Comparison of ENCODE assay signal across 12 mouse cellular contexts in genomic region chr9:106254001-106254400, GRCm38 (mm10). TPM values are rescaled to one million over a fixed set of nuclear protein-coding genes. Genes with fewer than 3 reads are reported as not detected.
A peak's percentile ranks its signal among the peaks of the same experiment; 100 is the strongest.
DNase-seq lines count a peak whose midpoint lies in the region.
"Had no signal": no experiment of that assay in that cellular context is flagged by ENCODE, and none has a peak within 500 bp of the region (broad histone marks: within the 10 kb centered on the region; RNA-seq: fewer than 3 reads in every experiment).

No protein-coding gene starts in this region.

- peak; percentile 63 for DNase-seq in adrenal gland, postnatal 14 days
- no peak for DNase-seq in adrenal gland, postnatal 25 days
- peak; percentile 40 for DNase-seq in lung, postnatal 10 days
- DNase-seq in lung, postnatal 25 days (ENCODE audit: low spot score), result no peak
- peak; percentile 76 to 79 for DNase-seq in adrenal gland, postnatal 36 days
- no peak for DNase-seq in cerebellum, adult 9-10 months
- DNase-seq: B cell, adult 2 months; cerebellum, adult 18-20 months; gastrocnemius, postnatal 36 days; heart, adult 18-20 months; heart, postnatal 10 days; kidney, adult 11 months had no signal

RNA-seq across cellular contexts. Expression of gene Alas1, which starts 5.5 kb away (rescaled TPM):
- total RNA-seq in adrenal gland, postnatal 14 days (2021), result 1,325 and 1,932 TPM in 2 replicates
- total RNA-seq in adrenal gland, postnatal 25 days (2021), result 769 and 1,285 TPM in 2 replicates
- 1,000 to 10,000 TPM; 1,599 to 3,152 TPM for total RNA-seq in adrenal gland, postnatal 36 days (2021)

RNA-seq across cellular contexts. Expression of gene Poc1a, which starts 26.9 kb away (rescaled TPM):
- 7.9 and 8.3 TPM in 2 replicates for total RNA-seq in adrenal gland, postnatal 14 days (2021)
- total RNA-seq in adrenal gland, postnatal 25 days (2021), result 4.4 and 6.3 TPM in 2 replicates
- total RNA-seq in adrenal gland, postnatal 36 days (2021), result 1 to 10 TPM; 3.6 to 5.6 TPM

RNA-seq across cellular contexts. Expression of gene Tlr9, which starts 31.6 kb away (rescaled TPM):
- total RNA-seq in adrenal gland, postnatal 14 days (2021), result 1.3 and 3.8 TPM in 2 replicates
- 0.67 and 0.85 TPM in 2 replicates for total RNA-seq in adrenal gland, postnatal 25 days (2021)
- under 1 TPM; 0.89 TPM for total RNA-seq in adrenal gland, postnatal 36 days (2021)

RNA-seq across cellular contexts. Expression of gene Twf2, which starts 51.1 kb away (rescaled TPM):
- total RNA-seq in adrenal gland, postnatal 14 days (2021), result 43.6 and 54.3 TPM in 2 replicates
- 111 and 128 TPM in 2 replicates for total RNA-seq in adrenal gland, postnatal 25 days (2021)
- 100 to 1,000 TPM in 1 of 2 experiments, 10 to 100 TPM in 1; 64.8 to 117 TPM for total RNA-seq in adrenal gland, postnatal 36 days (2021)

RNA-seq across cellular contexts. Expression of gene Ppm1m, which starts 54.5 kb away (rescaled TPM):
- 133 and 136 TPM in 2 replicates for total RNA-seq in adrenal gland, postnatal 14 days (2021)
- 119 and 156 TPM in 2 replicates for total RNA-seq in adrenal gland, postnatal 25 days (2021)
- total RNA-seq in adrenal gland, postnatal 36 days (2021), result 100 to 1,000 TPM in 1 of 2 experiments, 10 to 100 TPM in 1; 90.8 to 117 TPM

Comparison
In these comparisons a context has a peak if more than half of its experiments do, and no peak if none do; other contexts are left out.
1. DNase-seq: peak in adrenal gland, postnatal 14 days (single experiment), lung, postnatal 10 days (single experiment) and adrenal gland, postnatal 36 days (2 of 2); none in adrenal gland, postnatal 25 days (single experiment), lung, postnatal 25 days (single experiment) and cerebellum, adult 9-10 months (single experiment).